Mouse (Mus musculus): Measurements from ENCODE around the gene Mnat1.

GRCm38 (mm10) chr12:73294884-73295283, 171.4 kb downstream of the Mnat1 start:
- TF ChIP-seq POLR2A (IDR thresholded peaks at IDR 0.05; ENCODE audit: borderline replicate concordance, extremely low read depth, low read depth, low read length) (no peak), CTCF (IDR thresholded peaks at IDR 0.05; ENCODE audit: insufficient read depth, low read length) (no peak)
